Mouse (Mus musculus) small intestine, adult 2 months (tissue): ENCODE measurements at regions not wholly inside any gene's neighbourhood (a gene's known extent, or its start where the extent isn't known, plus 50 kb on each side); places are given as distances from the start of the nearest gene placed in this dataset.

Experiments used
- CTCF ChIP-seq: fragments of 200-500 bp; IDR thresholded peaks from 2 replicates; pipeline ENCODE4 v1.5.1; 2012; ENCODE audit warnings: low read depth, mild to moderate bottlenecking, control low read depth, inconsistent platforms, low read length, moderate library complexity, mixed read lengths; ENCODE audit not compliant: insufficient replicate concordance, insufficient read length; ENCODE audit errors: extremely low read depth
- POLR2A ChIP-seq: fragments of 200-500 bp; IDR thresholded peaks from 2 replicates; pipeline ENCODE4 v1.6.1; 2012; ENCODE audit warnings: low read depth, mild to moderate bottlenecking, control low read depth, inconsistent platforms, low read length, moderate library complexity

GRCm38 (mm10) chr14:80263173-80263572 is 279.3 kb downstream of the Olfm4 start:
- TF ChIP-seq POLR2A (no peak), CTCF (no peak)
